Mouse (Mus musculus) liver, adult 10 weeks (tissue): ENCODE data around the gene Bpifb6. TPM values are rescaled to one million over a fixed set of nuclear protein-coding genes. Genes with fewer than 3 reads are reported as not detected.

Experiments used
- polyA plus RNA-seq: library from polyadenylated mRNA; stranded (reverse); fragments of 350-450 nt; fragmentation: Illumina TruSeq; extraction: RNeasy Lipid Tissue Mini Kit (QIAGEN cat#74804); gene quantifications from one replicate; pipeline ENCODE4 v1.2.3, GENCODE M21; 2014; ENCODE audit warnings: low read depth, low replicate concordance

The Bpifb6 gene
- not detected for polyA plus RNA-seq

DNA sequence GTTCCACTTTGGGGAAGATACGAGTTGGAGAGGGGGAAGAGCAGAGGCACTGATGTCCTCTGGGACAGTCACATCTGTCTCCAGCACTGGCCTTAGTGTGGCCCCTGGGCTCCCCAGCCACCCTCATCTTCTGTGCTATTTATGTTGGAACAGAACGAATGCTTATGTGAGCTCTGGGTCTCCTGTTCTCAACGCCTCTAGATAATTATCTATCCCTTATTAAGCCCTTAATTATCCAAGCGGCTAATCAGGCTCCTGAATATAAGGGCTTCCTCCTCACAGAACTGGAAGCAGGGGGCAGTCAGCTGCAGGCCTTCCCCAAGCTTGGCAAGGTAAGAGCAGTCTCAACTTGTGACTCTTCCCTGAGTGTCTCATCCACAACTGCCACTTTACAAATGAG is at the start of gene Bpifb6:
Gene Bpifb6 (plus strand): TSS at position 301 of the 400 bp plus-strand sequence.

DNA sequence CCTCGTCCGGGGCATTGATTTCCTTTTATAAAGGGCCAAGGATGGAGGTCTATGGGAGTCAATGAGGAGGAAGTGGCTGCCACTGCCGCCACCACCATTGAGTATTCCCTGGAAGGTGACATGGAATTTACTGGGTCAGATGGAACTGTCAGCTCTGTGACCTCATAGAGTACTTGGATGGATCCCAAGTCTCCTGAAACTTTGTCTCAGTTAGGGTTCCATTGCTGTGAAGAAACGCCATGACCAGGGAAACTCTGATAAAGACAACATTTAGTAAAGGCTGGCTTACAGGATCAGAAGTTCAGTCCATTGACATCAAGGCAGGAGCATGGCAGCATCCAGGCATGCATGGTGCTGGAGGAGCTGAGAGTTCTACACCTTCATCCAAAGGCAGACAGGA is 29.2 kb upstream of the Bpifb6 start, which contains the start of gene Sun5:
Gene Sun5 (minus strand): TSS at position 101 of the 400 bp plus-strand sequence.

DNA sequence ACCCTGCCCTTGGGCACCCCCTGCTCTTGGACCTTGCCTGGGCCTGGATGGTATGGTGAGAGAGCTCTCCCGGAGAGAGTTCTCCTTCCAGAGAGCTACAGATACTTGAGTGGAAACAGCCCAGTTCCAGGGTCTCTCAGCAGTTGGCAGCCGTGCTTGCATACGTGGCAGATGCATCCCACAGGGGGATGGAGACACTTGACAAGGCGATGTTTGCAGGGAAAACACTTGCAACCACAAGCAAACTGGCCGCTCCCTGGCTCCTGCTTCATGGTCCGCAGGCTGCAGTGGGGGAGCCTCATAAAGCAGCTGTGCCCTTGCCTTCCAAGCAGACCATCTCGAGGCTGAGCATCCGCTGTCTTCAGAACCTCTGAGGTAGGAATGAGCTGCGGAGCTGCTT is 25.4 kb upstream of the Bpifb6 start, which contains the start of gene Bpifb2:
Gene Bpifb2 (plus strand): TSS at position 301 of the 400 bp plus-strand sequence.

DNA sequence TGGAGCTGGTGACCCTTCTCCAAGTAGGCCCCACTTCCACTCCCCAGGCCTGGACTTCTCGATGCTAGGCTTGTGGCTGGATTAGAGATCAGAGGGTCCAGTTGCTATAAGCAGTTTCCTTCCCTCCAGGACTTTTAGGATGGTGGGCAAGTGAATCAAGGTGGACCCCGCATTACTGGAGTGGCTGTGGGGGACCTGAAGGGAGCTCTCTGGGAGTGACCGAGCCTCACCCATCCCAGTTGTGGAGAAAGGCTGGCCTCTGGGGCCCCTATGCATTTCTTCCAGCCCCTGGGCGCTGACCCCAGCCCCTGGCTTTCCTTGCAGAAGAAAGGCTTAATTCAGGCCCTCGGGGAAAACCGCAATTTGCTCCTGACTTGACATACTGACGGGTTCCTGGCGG is 17.7 kb downstream of the Bpifb6 start, which contains the start of gene Bpifb3:
Gene Bpifb3 (plus strand): TSS at position 301 of the 400 bp plus-strand sequence.

DNA sequence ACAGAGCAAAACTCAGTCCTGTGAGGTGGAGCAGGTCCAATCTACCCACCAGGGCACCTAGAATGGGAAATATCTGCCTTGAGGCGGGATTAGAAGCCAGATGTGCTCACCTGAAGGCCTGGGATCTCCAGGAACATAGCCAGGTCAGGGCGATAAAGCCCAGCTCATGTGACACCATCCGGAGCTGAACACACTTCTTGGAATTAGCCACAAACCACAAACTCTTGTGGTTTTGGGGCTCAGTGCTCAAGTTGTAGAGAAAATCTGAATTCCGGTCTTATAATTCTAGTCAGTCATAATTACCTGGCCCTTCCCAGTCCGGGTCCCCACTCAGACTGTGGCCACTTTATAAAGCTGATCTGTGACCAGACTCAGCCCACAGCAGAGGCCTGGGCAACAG is 37.7 kb downstream of the Bpifb6 start, which contains the start of gene Bpifb4:
Gene Bpifb4 (plus strand): TSS at position 370 of the 400 bp plus-strand sequence.

Other genes with a start within 250 kb of the Bpifb6 start
- not detected for gene Dnmt3c, start 203.7 kb upstream of the Bpifb6 start, polyA plus RNA-seq
- gene Mapre1, start 159.1 kb upstream of the Bpifb6 start, polyA plus RNA-seq = 58.4 TPM
- gene Efcab8, start 120.5 kb upstream of the Bpifb6 start, polyA plus RNA-seq = not detected
- gene Sun5, start 29.3 kb upstream of the Bpifb6 start, polyA plus RNA-seq = not detected
- gene Bpifb2, start 25.3 kb upstream of the Bpifb6 start, polyA plus RNA-seq = not detected
- not detected for gene Bpifb3, start 17.8 kb downstream of the Bpifb6 start, polyA plus RNA-seq
- gene Bpifb4, start 37.8 kb downstream of the Bpifb6 start, polyA plus RNA-seq = not detected
- gene Bpifa6, start 74.6 kb downstream of the Bpifb6 start, polyA plus RNA-seq = not detected
- not detected for gene Bpifa2, start 107.9 kb downstream of the Bpifb6 start, polyA plus RNA-seq
- gene Bpifa3, start 229.9 kb downstream of the Bpifb6 start, polyA plus RNA-seq = not detected
- gene Bpifa1, start 242.5 kb downstream of the Bpifb6 start, polyA plus RNA-seq = not detected